Mouse (Mus musculus) MEL (cell line): Measurements from ENCODE around the gene Ddr1. TPM values are rescaled to one million over a fixed set of nuclear protein-coding genes. Genes with fewer than 3 reads are reported as not detected.

ENCODE experiments used
- DNase-seq: peaks from one replicate; pipeline ENCODE4 v3.0.0; 2011; ENCODE audit warnings: low read depth, low spot score
- H3K27ac ChIP-seq: 2 replicates; pipeline ENCODE4 v1.5.1; 2012; ENCODE audit warnings: low read depth, mild to moderate bottlenecking, control low read depth, low read length, moderate library complexity; ENCODE audit not compliant: control insufficient read depth
- H3K27me3 ChIP-seq, 2 experiments: fragments of 150-350 bp in 1 of 2; sonication (generic) in 1 of 2; 2 replicates each; pipeline ENCODE4 v1.6.1; 2012; ENCODE audit warnings: low read length in 2 of 2, mild to moderate bottlenecking in 2 of 2, improper control_type of control experiment in 1 of 2, moderate library complexity in 1 of 2; ENCODE audit not compliant: insufficient read depth in 2 of 2, control insufficient read depth in 1 of 2
- H3K36me3 ChIP-seq, 2 experiments: 2 replicates each; pipeline ENCODE4 v1.6.1; 2012 to 2014; ENCODE audit warnings: low read length in 2 of 2, improper control_type of control experiment in 1 of 2, inconsistent platforms in 1 of 2, mild to moderate bottlenecking in 1 of 2; ENCODE audit not compliant: insufficient read depth in 2 of 2, control insufficient read depth in 1 of 2
- H3K4me1 ChIP-seq, 2 experiments: fragments of 150-350 bp in 1 of 2; sonication (generic) in 1 of 2; 2 replicates each; pipeline ENCODE4 v1.6.1; 2012; ENCODE audit warnings: low read length in 2 of 2, improper control_type of control experiment in 1 of 2, mild to moderate bottlenecking in 1 of 2; ENCODE audit not compliant: insufficient read depth in 2 of 2, control insufficient read depth in 1 of 2
- H3K4me3 ChIP-seq, 2 experiments: fragments of 150-350 bp in 1 of 2; sonication (generic) in 1 of 2; 2 replicates each; pipeline ENCODE4 v1.5.1; 2012; ENCODE audit warnings: low read depth in 2 of 2, low read length in 2 of 2, mild to moderate bottlenecking in 2 of 2, moderate library complexity in 2 of 2, control low read depth in 1 of 2, improper control_type of control experiment in 1 of 2; ENCODE audit not compliant: control insufficient read depth in 1 of 2, insufficient read depth in 1 of 2
- H3K79me2 ChIP-seq: 2 replicates; pipeline ENCODE4 v1.6.1; 2012; ENCODE audit warnings: mild to moderate bottlenecking, low read length, moderate library complexity; ENCODE audit not compliant: control insufficient read depth, poor library complexity, insufficient read depth
- H3K9ac ChIP-seq: 2 replicates; pipeline ENCODE4 v1.6.1; 2012; ENCODE audit warnings: low read depth, mild to moderate bottlenecking, control low read depth, low read length, moderate library complexity; ENCODE audit not compliant: control insufficient read depth, poor library complexity, severe bottlenecking
- H3K9me3 ChIP-seq: fragments of 150-350 bp; sonication (generic); replicated peaks from 2 replicates; pipeline ENCODE4 v1.6.1; 2012; ENCODE audit warnings: mild to moderate bottlenecking, low read length, improper control_type of control experiment, moderate library complexity; ENCODE audit not compliant: insufficient read depth
- CTCF ChIP-seq, 3 experiments: IDR thresholded peaks in 2 of 3; conservative IDR thresholded peaks in 1 of 3; 2 replicates each; pipeline ENCODE4 v1.5.1; 2011 to 2012; ENCODE audit warnings: low read length in 3 of 3, low read depth in 2 of 3, mild to moderate bottlenecking in 2 of 3, improper control_type of control experiment in 1 of 3, inconsistent platforms in 1 of 3, mixed read lengths in 1 of 3, moderate library complexity in 1 of 3; ENCODE audit not compliant: control insufficient read depth in 1 of 3, insufficient read depth in 1 of 3, poor library complexity in 1 of 3, severe bottlenecking in 1 of 3
- E2F4 ChIP-seq: IDR thresholded peaks from 2 replicates; pipeline ENCODE4 v1.6.1; 2011; ENCODE audit warnings: low read depth, low read length, improper control_type of control experiment, borderline replicate concordance
- EP300 ChIP-seq, 2 experiments: IDR thresholded peaks; 2 replicates each; pipeline ENCODE4 v1.6.1; 2011; ENCODE audit warnings: improper control_type of control experiment in 2 of 2, low read length in 2 of 2, low read depth in 1 of 2, mild to moderate bottlenecking in 1 of 2
- ETS1 ChIP-seq: IDR thresholded peaks from 2 replicates; pipeline ENCODE4 v1.6.1; 2012; ENCODE audit warnings: low read depth, mild to moderate bottlenecking, inconsistent platforms, low read length, improper control_type of control experiment, moderate library complexity
- GATA1 ChIP-seq: IDR thresholded peaks from 2 replicates; pipeline ENCODE4 v1.6.1; 2011; ENCODE audit warnings: low read depth, low read length, improper control_type of control experiment
- HCFC1 ChIP-seq: IDR thresholded peaks from 2 replicates; pipeline ENCODE4 v1.6.1; 2012; ENCODE audit warnings: low read depth, mild to moderate bottlenecking, inconsistent platforms, low read length, improper control_type of control experiment, moderate library complexity
- JUND ChIP-seq: IDR thresholded peaks from 2 replicates; pipeline ENCODE4 v1.6.1; 2011; ENCODE audit warnings: low read depth, mild to moderate bottlenecking, improper control_type of control experiment, low read length
- KAT2A ChIP-seq: conservative IDR thresholded peaks from 2 replicates; pipeline ENCODE4 v1.6.1; 2012; ENCODE audit warnings: low read depth, low read length, improper control_type of control experiment, inconsistent platforms
- MAX ChIP-seq: IDR thresholded peaks from 2 replicates; pipeline ENCODE4 v1.6.1; 2011; ENCODE audit warnings: low read length, improper control_type of control experiment
- MEF2A ChIP-seq: IDR thresholded peaks from 2 replicates; pipeline ENCODE4 v1.6.1; 2014; ENCODE audit warnings: low read depth, mild to moderate bottlenecking, inconsistent platforms, low read length, improper control_type of control experiment; ENCODE audit not compliant: poor library complexity, insufficient replicate concordance, severe bottlenecking; ENCODE audit errors: extremely low read depth
- MYB ChIP-seq: IDR thresholded peaks from 2 replicates; pipeline ENCODE4 v1.6.1; 2011; ENCODE audit warnings: mild to moderate bottlenecking, low read depth, low read length, improper control_type of control experiment
- MYC ChIP-seq: IDR thresholded peaks from 2 replicates; pipeline ENCODE4 v1.6.1; 2011; ENCODE audit warnings: low read depth, mild to moderate bottlenecking, low read length, improper control_type of control experiment, moderate library complexity
- NELFE ChIP-seq: IDR thresholded peaks from 2 replicates; pipeline ENCODE4 v1.6.1; 2011; ENCODE audit warnings: low read depth, low read length, improper control_type of control experiment
- POLR2A ChIP-seq, 2 experiments: IDR thresholded peaks; 2 replicates each; pipeline ENCODE4 v1.6.1; 2011 to 2012; ENCODE audit warnings: low read length in 2 of 2, mild to moderate bottlenecking in 2 of 2, control low read depth in 1 of 2, improper control_type of control experiment in 1 of 2, low read depth in 1 of 2, moderate library complexity in 1 of 2; ENCODE audit not compliant: control insufficient read depth in 1 of 2, insufficient read depth in 1 of 2, poor library complexity in 1 of 2
- RCOR1 ChIP-seq: IDR thresholded peaks from 2 replicates; pipeline ENCODE4 v1.6.1; 2012; ENCODE audit warnings: low read depth, mild to moderate bottlenecking, inconsistent platforms, low read length, improper control_type of control experiment
- SIN3A ChIP-seq: IDR thresholded peaks from 2 replicates; pipeline ENCODE4 v1.6.1; 2012; ENCODE audit warnings: low read length, improper control_type of control experiment, inconsistent platforms
- TAL1 ChIP-seq: IDR thresholded peaks from 2 replicates; pipeline ENCODE4 v1.6.1; 2012; ENCODE audit warnings: mild to moderate bottlenecking, inconsistent platforms, low read length, moderate library complexity, mixed read lengths
- USF1 ChIP-seq: IDR thresholded peaks from 2 replicates; pipeline ENCODE4 v1.6.1; 2014; ENCODE audit warnings: low read depth, mild to moderate bottlenecking, inconsistent platforms, low read length, improper control_type of control experiment, moderate library complexity
- ZC3H11A ChIP-seq: IDR thresholded peaks from 2 replicates; pipeline ENCODE4 v1.6.1; 2012; ENCODE audit warnings: low read depth, mild to moderate bottlenecking, inconsistent platforms, low read length, improper control_type of control experiment
- ZMIZ1 ChIP-seq: IDR thresholded peaks from 2 replicates; pipeline ENCODE4 v1.6.1; 2012; ENCODE audit warnings: low read depth, mild to moderate bottlenecking, inconsistent platforms, low read length, improper control_type of control experiment, moderate library complexity
- polyA plus RNA-seq, 2 experiments: library from polyadenylated mRNA; stranded (reverse) in 1 of 2; unstranded in 1 of 2; fragments of >175 nt in 1 of 2; fragments of >200 nt in 1 of 2; gene quantifications; 2 replicates each; pipeline versions ENCODE4 v1.2.1 to v1.2.4; 2012; ENCODE audit warnings: low replicate concordance in 2 of 2, low read depth in 1 of 2; ENCODE audit not compliant: insufficient read length in 2 of 2, insufficient read depth in 1 of 2, missing spikeins in 1 of 2
- total RNA-seq: library from RNA; depleted of rRNA; stranded (reverse); fragments of 300-350 nt; gene quantifications from 2 replicates; pipeline ENCODE4 v1.2.3, GENCODE M21; 2012

Gene Ddr1
- total and polyA plus RNA-seq, 3 experiments, result 2.6 to 7.9 TPM; not detected in 1

GRCm38 (mm10) chr17:35672527-35672926, 31.9 kb downstream of the Ddr1 start:
- Histone ChIP-seq H3K36me3 (peaks cover 0 to 2% of the 10 kb centered on the region in 2 experiments; a peak in 1 of 4 replicates), H3K27me3 (no peaks in the 10 kb centered on the region), H3K79me2 (peaks cover 3% of the 10 kb centered on the region; the same call in 1 of the 2 replicates), H3K9me3 (no peaks in the 10 kb centered on the region), H3K4me1 (peaks cover 0 to 8% of the 10 kb centered on the region in 2 experiments; a peak in 2 of 4 replicates), H3K4me3 (no peak overlapping the region), H3K9ac (no peak overlapping the region), H3K27ac (no peak overlapping the region)
- TF ChIP-seq MAX (no peak), MYC (no peak), JUND (no peak), NELFE (no peak), CTCF (IDR thresholded peaks at IDR 0.05 in 2 of 3, conservative IDR thresholded peaks at IDR 0.05 in 1 of 3; ENCODE audit: control insufficient read depth in 1 of 3, insufficient read depth in 1 of 3, low read depth in 2 of 3, low read length in 3 of 3, poor library complexity in 1 of 3, severe bottlenecking in 1 of 3) (no peak), TAL1 (no peak), ETS1 (no peak), HCFC1 (no peak)
- no peak for DNase-seq

- no peak for DNase-seq
- TF ChIP-seq SIN3A, result no peak
- TF ChIP-seq, all 39 proteins: peak for 0
Measured at GRCm38 (mm10) chr17:35671846-35672245, 32.6 kb downstream of the Ddr1 start.

GRCm38 (mm10) chr17:35669731-35670130, 34.7 kb downstream of the Ddr1 start:
- Histone ChIP-seq H3K79me2 (peaks cover 8% of the 10 kb centered on the region), H3K4me3 (no peak overlapping the region), H3K9ac (no peak overlapping the region), H3K36me3 (peaks cover 0 to 2% of the 10 kb centered on the region in 2 experiments; a peak in 1 of 4 replicates), H3K27me3 (no peaks in the 10 kb centered on the region), H3K4me1 (peaks cover 0 to 13% of the 10 kb centered on the region in 2 experiments; a peak in 3 of 4 replicates), H3K27ac (no peak overlapping the region), H3K9me3 (no peaks in the 10 kb centered on the region)
- DNase-seq, result no peak
- TF ChIP-seq MYB (no peak), USF1 (no peak), RCOR1 (no peak), EP300 (IDR thresholded peaks at IDR 0.05; ENCODE audit: low read depth in 1 of 2, low read length in 2 of 2) (no peak), HCFC1 (no peak), TAL1 (no peak), E2F4 (no peak), GATA1 (no peak), ZMIZ1 (no peak), ZC3H11A (no peak), POLR2A (IDR thresholded peaks at IDR 0.05; ENCODE audit: control insufficient read depth in 1 of 2, insufficient read depth in 1 of 2, low read depth in 1 of 2, low read length in 2 of 2, poor library complexity in 1 of 2) (no peak), MEF2A (no peak), KAT2A (no peak), JUND (no peak)

More at GRCm38 (mm10) chr17:35671846-35672245, 32.6 kb downstream of the Ddr1 start:
- no peaks in the 10 kb centered on the region for H3K27me3 ChIP-seq
- no peak overlapping the region for H3K4me3 ChIP-seq
- H3K79me2 ChIP-seq, result peaks cover 6% of the 10 kb centered on the region; the same call in 1 of the 2 replicates
- no peak overlapping the region for H3K27ac ChIP-seq
- H3K36me3 ChIP-seq, result peaks cover 0 to 2% of the 10 kb centered on the region in 2 experiments; a peak in 1 of 4 replicates
- no peak overlapping the region for H3K9ac ChIP-seq
- peaks cover 0 to 8% of the 10 kb centered on the region in 2 experiments; a peak in 2 of 4 replicates for H3K4me1 ChIP-seq
- H3K9me3 ChIP-seq, result no peaks in the 10 kb centered on the region
